Mouse (Mus musculus): Measurements from ENCODE around the gene Slc38a4. TPM values are rescaled to one million over a fixed set of nuclear protein-coding genes. Genes with fewer than 3 reads are reported as not detected.

Gene Slc38a4
- polyA plus RNA-seq (2012; rRNA removed; ENCODE audit: low replicate concordance) = 5.0 and 20.4 TPM in 2 replicates

DNA sequence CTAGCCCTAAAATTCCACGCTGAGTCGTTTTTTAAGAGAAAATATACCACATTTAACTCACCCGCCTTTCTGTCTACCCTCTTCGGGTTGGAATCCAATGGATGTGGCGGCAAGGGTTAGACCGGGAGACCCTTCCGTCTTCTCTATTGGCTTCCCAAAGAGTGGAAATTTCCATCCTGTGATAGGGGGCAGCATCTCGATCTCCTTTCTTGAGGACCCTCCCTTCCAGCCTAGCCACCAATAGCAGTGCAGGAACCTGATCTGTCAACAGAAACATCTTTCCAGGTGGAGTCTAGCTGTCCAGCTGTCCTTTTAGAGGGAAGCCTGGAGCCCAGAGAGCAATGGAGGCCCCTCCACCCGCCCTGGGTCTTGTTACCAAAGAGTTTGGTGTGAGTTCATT is at the start of gene Slc38a4:
Slc38a4 (minus strand) TSS at position 163 of the 400 bp plus-strand sequence.

Other genes with a start within 250 kb of the Slc38a4 start
- 29.6 and 44.3 TPM in 2 replicates for gene Pced1b, start 191.2 kb upstream of the Slc38a4 start, polyA plus RNA-seq (2012; rRNA removed; ENCODE audit: low replicate concordance)
- 1.5 TPM in 2 replicates for gene Amigo2, start 191.3 kb upstream of the Slc38a4 start, polyA plus RNA-seq (2012; rRNA removed; ENCODE audit: low replicate concordance)

Measured in mammary gland, adult 2 months (tissue).